Mouse (Mus musculus): ENCODE data around the gene Ank2. TPM values are rescaled to one million over a fixed set of nuclear protein-coding genes. Genes with fewer than 3 reads are reported as not detected.

Ank2 gene
- polyA plus RNA-seq, 1 experiment from 2014 or later, result 3.9 TPM

GRCm38 (mm10) chr3:127469164-127469752 is 29.9 kb downstream of the Ank2 start:
- no peak overlapping the region for H3K4me3 ChIP-seq (ENCODE audit: low read depth, low read length)
- no peak overlapping the region for H3K4me2 ChIP-seq (replicated peaks; ENCODE audit: low read depth, low read length)
- no peaks in the 10 kb centered on the region for H3K36me3 ChIP-seq (ENCODE audit: insufficient read depth, low read length)
- WGBS, result 50% methylated on average over 4 of the region's 4 CpGs
- no peak overlapping the region for H3K9ac ChIP-seq (replicated peaks; ENCODE audit: low read depth)
- no peaks in the 10 kb centered on the region for H3K27me3 ChIP-seq (replicated peaks; ENCODE audit: insufficient read depth, low read length)
- no peak for DNase-seq (ENCODE audit: low spot score)
- H3K27ac ChIP-seq (ENCODE audit: low read length), result no peak overlapping the region
- TF ChIP-seq CTCF (IDR thresholded peaks at IDR 0.05) (no peak), EP300 (IDR thresholded peaks at IDR 0.05) (no peak)
- H3K4me1 ChIP-seq (ENCODE audit: insufficient read depth, low read depth, low read length), result no peaks in the 10 kb centered on the region
- H3K9me3 ChIP-seq (ENCODE audit: low read length), result no peaks in the 10 kb centered on the region
- ATAC-seq, result no peak

DNA sequence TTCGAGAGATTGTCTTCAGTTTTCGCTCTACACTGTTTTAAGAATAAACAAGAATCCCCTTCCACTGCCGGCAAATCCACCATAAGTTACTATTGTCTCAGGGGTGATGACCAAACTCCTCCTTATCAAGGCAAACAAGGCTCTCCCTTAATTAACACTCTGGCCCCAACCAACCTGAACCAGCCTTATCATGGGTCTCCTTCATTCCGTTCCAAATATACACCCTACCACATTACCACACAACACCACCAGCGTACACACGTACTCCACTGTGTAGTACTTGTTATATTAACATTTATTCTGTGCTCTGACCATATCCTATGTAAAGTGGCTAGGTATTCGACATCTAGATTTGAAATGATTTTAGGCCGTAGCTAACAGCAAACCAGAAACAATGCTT is 30.6 kb downstream of the Ank2 start:
- Histone ChIP-seq H3K36me3 (ENCODE audit: insufficient read depth, low read length) (no peaks in the 10 kb centered on the region), H3K27ac (ENCODE audit: low read length) (no peak overlapping the region), H3K9me3 (ENCODE audit: low read length) (no peaks in the 10 kb centered on the region), H3K4me1 (ENCODE audit: insufficient read depth, low read depth, low read length) (no peaks in the 10 kb centered on the region), H3K27me3 (replicated peaks; ENCODE audit: insufficient read depth, low read length) (no peaks in the 10 kb centered on the region), H3K9ac (replicated peaks; ENCODE audit: low read depth) (no peak overlapping the region), H3K4me3 (ENCODE audit: low read depth, low read length) (no peak overlapping the region), H3K4me2 (replicated peaks; ENCODE audit: low read depth, low read length) (no peak overlapping the region)
- WGBS, result 67% methylated on average over 8 of the region's 8 CpGs
- TF ChIP-seq EP300 (IDR thresholded peaks at IDR 0.05), result no peak
- TF ChIP-seq CTCF (IDR thresholded peaks at IDR 0.05), result no peak
- ATAC-seq, result no peak
- DNase-seq (ENCODE audit: low spot score), result no peak

GRCm38 (mm10) chr3:127463816-127464480 is 35.2 kb downstream of the Ank2 start:
- no peaks in the 10 kb centered on the region for H3K4me1 ChIP-seq (ENCODE audit: insufficient read depth, low read depth, low read length)
- no peak overlapping the region for H3K27ac ChIP-seq (ENCODE audit: low read length)
- no peak overlapping the region for H3K9ac ChIP-seq (replicated peaks; ENCODE audit: low read depth)
- no peak overlapping the region for H3K4me3 ChIP-seq (ENCODE audit: low read depth, low read length)
- WGBS, result 62% methylated on average over 14 of the region's 14 CpGs
- H3K36me3 ChIP-seq (ENCODE audit: insufficient read depth, low read length), result no peaks in the 10 kb centered on the region
- no peak for TF ChIP-seq EP300 (IDR thresholded peaks at IDR 0.05)
- no peaks in the 10 kb centered on the region for H3K9me3 ChIP-seq (ENCODE audit: low read length)
- ATAC-seq (no peak), DNase-seq (ENCODE audit: low spot score) (no peak)
- H3K4me2 ChIP-seq (replicated peaks; ENCODE audit: low read depth, low read length), result no peak overlapping the region
- no peaks in the 10 kb centered on the region for H3K27me3 ChIP-seq (replicated peaks; ENCODE audit: insufficient read depth, low read length)

- no peak for TF ChIP-seq CTCF (IDR thresholded peaks at IDR 0.05)
- TF ChIP-seq EP300 (IDR thresholded peaks at IDR 0.05), result no peak
- H3K4me2 ChIP-seq (replicated peaks; ENCODE audit: low read depth, low read length), result no peak overlapping the region
- H3K27ac ChIP-seq (ENCODE audit: low read length), result no peak overlapping the region
- no peaks in the 10 kb centered on the region for H3K9me3 ChIP-seq (ENCODE audit: low read length)
- no peaks in the 10 kb centered on the region for H3K36me3 ChIP-seq (ENCODE audit: insufficient read depth, low read length)
- ATAC-seq (no peak), DNase-seq (ENCODE audit: low spot score) (no peak)
- WGBS, result 49% methylated on average over 9 of the region's 9 CpGs
- no peaks in the 10 kb centered on the region for H3K4me1 ChIP-seq (ENCODE audit: insufficient read depth, low read depth, low read length)
- no peak overlapping the region for H3K4me3 ChIP-seq (ENCODE audit: low read depth, low read length)
- no peaks in the 10 kb centered on the region for H3K27me3 ChIP-seq (replicated peaks; ENCODE audit: insufficient read depth, low read length)
- H3K9ac ChIP-seq (replicated peaks; ENCODE audit: low read depth), result no peak overlapping the region
Measured at GRCm38 (mm10) chr3:127463165-127463564, 36.0 kb downstream of the Ank2 start.

GRCm38 (mm10) chr3:127462413-127462812 is 36.7 kb downstream of the Ank2 start:
- ATAC-seq, result no peak
- no peak overlapping the region for H3K9ac ChIP-seq (replicated peaks; ENCODE audit: low read depth)
- WGBS, result 75% methylated on average over 6 of the region's 6 CpGs
- TF ChIP-seq CTCF (IDR thresholded peaks at IDR 0.05), result no peak
- TF ChIP-seq EP300 (IDR thresholded peaks at IDR 0.05), result no peak
- no peak overlapping the region for H3K4me3 ChIP-seq (ENCODE audit: low read depth, low read length)
- H3K4me2 ChIP-seq (replicated peaks; ENCODE audit: low read depth, low read length), result no peak overlapping the region
- DNase-seq (ENCODE audit: low spot score), result no peak
- no peak overlapping the region for H3K27ac ChIP-seq (ENCODE audit: low read length)
- H3K9me3 ChIP-seq (ENCODE audit: low read length), result no peaks in the 10 kb centered on the region
- no peaks in the 10 kb centered on the region for H3K27me3 ChIP-seq (replicated peaks; ENCODE audit: insufficient read depth, low read length)
- no peaks in the 10 kb centered on the region for H3K4me1 ChIP-seq (ENCODE audit: insufficient read depth, low read depth, low read length)
- H3K36me3 ChIP-seq (ENCODE audit: insufficient read depth, low read length), result no peaks in the 10 kb centered on the region

DNA sequence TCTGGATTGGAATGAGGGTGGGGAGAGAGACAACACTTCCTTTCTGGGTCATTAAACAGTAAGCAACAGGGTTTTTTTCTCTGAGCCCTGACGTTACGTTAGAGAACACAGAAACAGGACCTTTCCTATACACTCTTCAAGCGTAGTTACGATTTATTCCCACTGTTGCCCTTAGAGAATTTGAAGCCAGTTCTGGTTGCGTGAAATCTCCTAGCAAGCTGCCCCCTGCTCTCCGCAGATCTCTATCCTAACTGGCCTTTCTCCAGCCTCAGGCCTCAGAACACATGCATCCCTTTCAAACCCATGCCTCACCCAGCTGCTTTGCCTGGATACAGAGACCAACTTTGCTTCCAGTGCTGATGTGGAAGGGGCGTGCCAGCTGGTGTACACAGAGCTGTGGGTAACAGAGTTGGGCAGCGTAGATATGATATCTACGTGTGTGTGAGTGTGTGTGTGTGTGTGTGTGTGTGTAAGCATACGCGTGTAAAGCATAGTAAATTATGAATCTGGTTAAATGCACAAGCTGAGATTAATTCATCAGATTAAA is 38.2 kb downstream of the Ank2 start:
- Histone ChIP-seq H3K9ac (replicated peaks; ENCODE audit: low read depth) (no peak overlapping the region), H3K36me3 (ENCODE audit: insufficient read depth, low read length) (no peaks in the 10 kb centered on the region), H3K27ac (ENCODE audit: low read length) (no peak overlapping the region), H3K4me1 (ENCODE audit: insufficient read depth, low read depth, low read length) (no peaks in the 10 kb centered on the region), H3K4me3 (ENCODE audit: low read depth, low read length) (no peak overlapping the region), H3K27me3 (replicated peaks; ENCODE audit: insufficient read depth, low read length) (no peaks in the 10 kb centered on the region), H3K9me3 (ENCODE audit: low read length) (no peaks in the 10 kb centered on the region), H3K4me2 (replicated peaks; ENCODE audit: low read depth, low read length) (no peak overlapping the region)
- 60% methylated on average over 11 of the region's 11 CpGs for WGBS
- ATAC-seq (no peak), DNase-seq (ENCODE audit: low spot score) (no peak)
- no peak for TF ChIP-seq EP300 (IDR thresholded peaks at IDR 0.05)
- no peak for TF ChIP-seq CTCF (IDR thresholded peaks at IDR 0.05)

Data from lung, postnatal 0 days (tissue).